Mouse (Mus musculus) kidney, postnatal 0 days (tissue): ENCODE measurements at regions not wholly inside any gene's neighbourhood (a gene's known extent, or its start where the extent isn't known, plus 50 kb on each side); places are given as distances from the start of the nearest gene placed in this dataset.
A peak's percentile ranks its signal among the peaks of the same experiment; 100 is the strongest.

ENCODE experiments used
- ATAC-seq: fragments of 200-750 bp; cut with Nextera tagmentation; replicated peaks from 2 replicates; pipeline ENCODE4 v1.8.0; 2017; ENCODE audit warnings: low read depth, moderate number of reproducible peaks, moderate TSS enrichment, moderate library complexity; ENCODE audit not compliant: low FRiP score
- DNase-seq: peaks from one replicate; pipeline ENCODE4 v3.0.0-alpha.2; 2016; ENCODE audit warnings: low spot score
- H3K27ac ChIP-seq: fragments of 300-500 bp; sonication (generic); 2 replicates; pipeline ENCODE4 v1.5.1; 2014; ENCODE audit warnings: mild to moderate bottlenecking
- H3K27me3 ChIP-seq: fragments of 300-500 bp; sonication (generic); 2 replicates; pipeline ENCODE4 v1.6.1; 2014; ENCODE audit warnings: low read length, mixed read lengths; ENCODE audit not compliant: insufficient read depth
- H3K36me3 ChIP-seq: fragments of 300-500 bp; sonication (generic); 2 replicates; pipeline ENCODE4 v1.6.1; 2014; ENCODE audit warnings: low read length, mixed read lengths; ENCODE audit not compliant: insufficient read depth
- H3K4me1 ChIP-seq: fragments of 300-500 bp; sonication (generic); replicated peaks from 2 replicates; pipeline ENCODE4 v1.6.1; 2014; ENCODE audit warnings: antibody characterized with exemption, low read length, mixed read lengths; ENCODE audit not compliant: insufficient read depth
- H3K4me2 ChIP-seq: fragments of 300-500 bp; sonication (generic); 2 replicates; pipeline ENCODE4 v1.6.1; 2014; ENCODE audit warnings: mild to moderate bottlenecking, low read length, moderate library complexity, mixed read lengths
- H3K4me3 ChIP-seq: fragments of 300-500 bp; sonication (generic); replicated peaks from 2 replicates; pipeline ENCODE4 v1.5.1; 2014; ENCODE audit warnings: low read depth, low read length
- H3K9ac ChIP-seq: fragments of 300-500 bp; sonication (generic); 2 replicates; pipeline ENCODE4 v1.6.1; 2014; ENCODE audit warnings: low read depth, low read length
- H3K9me3 ChIP-seq: fragments of 300-500 bp; sonication (generic); replicated peaks from 2 replicates; pipeline ENCODE4 v1.6.1; 2016; ENCODE audit warnings: low read length, inconsistent platforms, mixed read lengths
- CTCF ChIP-seq: IDR thresholded peaks from 2 replicates; pipeline ENCODE4 v1.5.1; 2016; ENCODE audit warnings: antibody characterized with exemption, low read depth, mild to moderate bottlenecking, moderate library complexity
- WGBS: fragments of 180-500 bp; shearing (Covaris S2); extraction: QIAGEN DNeasy Blood & Tissue Kit; methylation state at CpG from one replicate; pipeline ENCODE4 v1.1.7; 2014; 5-methylcytosine and 5-hydroxymethylcytosine counted together

GRCm38 (mm10) chr6:98114327-98115134 is 228.0 kb downstream of the Gm765 start:
- Histone ChIP-seq H3K9me3 (no peaks in the 10 kb centered on the region), H3K36me3 (no peaks in the 10 kb centered on the region), H3K4me2 (no peak overlapping the region), H3K4me3 (no peak overlapping the region), H3K4me1 (no peaks in the 10 kb centered on the region; the same call in 1 of the 2 replicates), H3K9ac (no peak overlapping the region), H3K27ac (no peak overlapping the region), H3K27me3 (no peaks in the 10 kb centered on the region)
- ATAC-seq (no peak), DNase-seq (peak; percentile 69)
- 24% methylated on average over 9 of the region's 9 CpGs for WGBS
- no peak for TF ChIP-seq CTCF

GRCm38 (mm10) chr6:98113708-98114107 is 228.8 kb downstream of the Gm765 start:
- Histone ChIP-seq H3K27me3 (no peaks in the 10 kb centered on the region), H3K36me3 (no peaks in the 10 kb centered on the region), H3K27ac (no peak overlapping the region), H3K4me3 (no peak overlapping the region), H3K9me3 (no peaks in the 10 kb centered on the region), H3K9ac (no peak overlapping the region), H3K4me1 (no peaks in the 10 kb centered on the region; the same call in 1 of the 2 replicates), H3K4me2 (peak overlapping the region; percentile 42)
- WGBS: 16% methylated on average over 7 of the region's 7 CpGs
- DNase-seq: peak; percentile 80
- ATAC-seq: no peak
- no peak for TF ChIP-seq CTCF

- no peak overlapping the region for H3K4me3 ChIP-seq
- H3K36me3 ChIP-seq: no peaks in the 10 kb centered on the region
- no peak overlapping the region for H3K9ac ChIP-seq
- TF ChIP-seq CTCF: no peak
- no peak for DNase-seq
- no peaks in the 10 kb centered on the region for H3K27me3 ChIP-seq
- WGBS: 86% methylated on average over 7 of the region's 7 CpGs
- no peak overlapping the region for H3K4me2 ChIP-seq
- ATAC-seq: no peak
- no peaks in the 10 kb centered on the region for H3K9me3 ChIP-seq
- H3K4me1 ChIP-seq: no peaks in the 10 kb centered on the region; the same call in 1 of the 2 replicates
- no peak overlapping the region for H3K27ac ChIP-seq
Measured at GRCm38 (mm10) chr6:98112495-98113115, 229.9 kb downstream of the Gm765 start.

GRCm38 (mm10) chr6:98107123-98107522 is 235.4 kb downstream of the Gm765 start:
- WGBS: 54% methylated on average over 5 of the region's 5 CpGs
- Histone ChIP-seq H3K27ac (no peak overlapping the region), H3K4me3 (no peak overlapping the region), H3K9me3 (no peaks in the 10 kb centered on the region), H3K9ac (no peak overlapping the region), H3K27me3 (no peaks in the 10 kb centered on the region), H3K4me1 (no peaks in the 10 kb centered on the region), H3K4me2 (no peak overlapping the region), H3K36me3 (no peaks in the 10 kb centered on the region)
- DNase-seq (no peak), ATAC-seq (no peak)
- TF ChIP-seq CTCF: peak; percentile 47

GRCm38 (mm10) chr6:98105280-98106090 is 237.1 kb downstream of the Gm765 start:
- no peak overlapping the region for H3K27ac ChIP-seq
- H3K4me3 ChIP-seq: peak overlapping the region; percentile 27
- ATAC-seq (no peak), DNase-seq (peak; percentile 85)
- peak overlapping the region; percentile 38; the same call in 1 of the 2 replicates for H3K9ac ChIP-seq
- no peaks in the 10 kb centered on the region for H3K36me3 ChIP-seq
- H3K4me2 ChIP-seq: peak overlapping the region; percentile 57
- H3K9me3 ChIP-seq: no peaks in the 10 kb centered on the region
- 44% methylated on average over 18 of the region's 18 CpGs for WGBS
- peak; percentile 95 for TF ChIP-seq CTCF
- no peaks in the 10 kb centered on the region for H3K27me3 ChIP-seq
- no peaks in the 10 kb centered on the region for H3K4me1 ChIP-seq

GRCm38 (mm10) chr6:98104432-98104831 is 238.1 kb downstream of the Gm765 start:
- H3K27me3 ChIP-seq: no peaks in the 10 kb centered on the region
- H3K9ac ChIP-seq: no peak overlapping the region
- no peak overlapping the region for H3K4me2 ChIP-seq
- DNase-seq (no peak), ATAC-seq (no peak)
- H3K27ac ChIP-seq: no peak overlapping the region
- no peak for TF ChIP-seq CTCF
- 54% methylated on average over 3 of the region's 3 CpGs for WGBS
- H3K4me3 ChIP-seq: no peak overlapping the region
- no peaks in the 10 kb centered on the region for H3K36me3 ChIP-seq
- H3K4me1 ChIP-seq: no peaks in the 10 kb centered on the region
- no peaks in the 10 kb centered on the region for H3K9me3 ChIP-seq
